ENCODE assay signal across 9 mouse cellular contexts in the genomic region with DNA sequence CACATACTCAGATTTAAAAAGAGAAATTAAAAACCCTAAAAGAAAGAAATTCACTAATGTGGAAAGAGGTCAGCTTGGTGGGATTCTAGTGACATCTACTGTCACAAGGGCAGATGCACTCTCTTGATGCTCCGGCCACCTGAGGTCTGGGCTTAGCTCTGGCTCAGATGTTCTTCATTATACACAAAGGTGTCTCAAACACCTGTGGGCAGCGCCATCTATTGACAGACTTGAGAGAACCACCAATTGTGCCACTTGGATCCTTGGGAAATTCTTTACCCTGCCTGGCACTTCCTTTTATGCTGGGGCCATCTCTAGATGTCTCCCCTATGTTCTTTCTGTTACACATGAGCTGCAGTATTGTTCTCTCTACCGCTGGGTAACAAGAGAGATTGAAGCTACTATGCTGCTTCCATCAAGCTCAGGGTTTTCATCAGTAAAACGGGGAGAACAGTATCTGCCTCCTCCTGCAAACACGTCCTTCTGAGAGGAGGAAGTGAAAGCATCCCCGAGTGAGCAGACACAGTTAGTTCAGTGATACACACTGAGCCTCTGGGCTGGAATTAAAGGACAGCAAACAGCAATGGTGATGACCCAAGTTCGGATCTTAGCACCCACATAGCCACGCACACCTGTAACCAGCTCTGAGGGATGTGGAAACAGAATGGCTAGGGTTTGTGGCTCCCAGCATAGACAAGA. TPM values are rescaled to one million over a fixed set of nuclear protein-coding genes. Genes with fewer than 3 reads are reported as not detected.
DNase-seq lines count a peak whose midpoint lies in the region; ATAC-seq and TF ChIP-seq lines count a peak whose summit lies in the region.
"Had no signal": no experiment of that assay in that cellular context is flagged by ENCODE, and none has a peak within 500 bp of the region (broad histone marks: within the 10 kb centered on the region; RNA-seq: fewer than 3 reads in every experiment).

No protein-coding gene starts in this region.

- 63% methylated on average over 8 of the region's 8 CpGs for WGBS in intestine, postnatal 0 days
- WGBS in intestine, embryonic 16.5 days: 67% methylated on average over 8 of the region's 8 CpGs
- WGBS in liver, embryonic 14.5 days (ENCODE audit: insufficient replicate concordance): 42% methylated on average over 8 of the region's 8 CpGs
- WGBS in stomach, postnatal 0 days: 61% methylated on average over 8 of the region's 8 CpGs
- WGBS in midbrain, embryonic 13.5 days: 68% methylated on average over 8 of the region's 8 CpGs

- in situ Hi-C loops in ES-E14 (cut with MboI; ENCODE audit: low sequenced_read_pairs in 2 of 2, unreplicated experiment in 2 of 2): loop anchor here (10.0 to 25.0 kb wide), 3 partner anchors 272 to 597 kb away; no protein-coding TSS in a partner anchor

- TF ChIP-seq CTCF in intestine, postnatal 0 days (IDR thresholded peaks at IDR 0.05; ENCODE audit: low read depth): peak; percentile 72
- TF ChIP-seq CTCF in liver, embryonic 14.5 days (IDR thresholded peaks at IDR 0.05; ENCODE audit: low read depth): peak; percentile 38; the same call in 1 of the 2 replicates
- peak; percentile 67 for TF ChIP-seq CTCF in stomach, postnatal 0 days (IDR thresholded peaks at IDR 0.05; ENCODE audit: low read depth)

- no peaks in the 10 kb centered on the region for H3K27me3 ChIP-seq in intestine, postnatal 0 days (replicated peaks; ENCODE audit: control insufficient read depth, insufficient read depth, low read length)
- H3K27me3 ChIP-seq in intestine, embryonic 16.5 days (replicated peaks; ENCODE audit: control insufficient read depth, insufficient read depth, low read length): no peaks in the 10 kb centered on the region
- no peaks in the 10 kb centered on the region for H3K27me3 ChIP-seq in liver, embryonic 14.5 days (ENCODE audit: control insufficient read depth, insufficient read depth, low read length)
- no peaks in the 10 kb centered on the region for H3K27me3 ChIP-seq in stomach, postnatal 0 days (ENCODE audit: control insufficient read depth, insufficient read depth, low read length)
- H3K27me3 ChIP-seq in midbrain, embryonic 13.5 days: no peaks in the 10 kb centered on the region
- H3K27me3 ChIP-seq: embryonic facial prominence, embryonic 13.5 days had no signal

- no peaks in the 10 kb centered on the region for H3K4me1 ChIP-seq in intestine, postnatal 0 days (replicated peaks; ENCODE audit: control insufficient read depth, insufficient read depth, low read length)
- H3K4me1 ChIP-seq in intestine, embryonic 16.5 days (ENCODE audit: control insufficient read depth, insufficient read depth, low read length): no peaks in the 10 kb centered on the region
- peaks cover 0 to 2% of the 10 kb centered on the region in 2 experiments; a peak in 1 of 4 replicates for H3K4me1 ChIP-seq in ES-E14 (ENCODE audit: control insufficient read depth in 2 of 2, insufficient read depth in 2 of 2, low read length in 2 of 2, poor library complexity in 1 of 2)
- H3K4me1 ChIP-seq in liver, embryonic 14.5 days (replicated peaks; ENCODE audit: control insufficient read depth in 2 of 2, insufficient read depth in 2 of 2, low read length in 1 of 2): no peaks in the 10 kb centered on the region
- no peaks in the 10 kb centered on the region for H3K4me1 ChIP-seq in stomach, postnatal 0 days (replicated peaks; ENCODE audit: control insufficient read depth, insufficient read depth)
- H3K4me1 ChIP-seq in midbrain, embryonic 13.5 days (replicated peaks): no peaks in the 10 kb centered on the region
- H3K4me1 ChIP-seq: embryonic facial prominence, embryonic 13.5 days had no signal

- no peak overlapping the region for H3K27ac ChIP-seq in intestine, postnatal 0 days (ENCODE audit: low read depth, low read length)
- no peak overlapping the region for H3K27ac ChIP-seq in intestine, embryonic 16.5 days (ENCODE audit: low read length)
- no peak overlapping the region for H3K27ac ChIP-seq in ES-E14 (ENCODE audit: insufficient read depth, low read depth, low read length, poor library complexity, severe bottlenecking)
- no peak overlapping the region for H3K27ac ChIP-seq in liver, embryonic 14.5 days
- H3K27ac ChIP-seq in stomach, postnatal 0 days (replicated peaks): no peak overlapping the region
- no peak overlapping the region for H3K27ac ChIP-seq in midbrain, embryonic 13.5 days
- H3K27ac ChIP-seq: embryonic facial prominence, embryonic 13.5 days had no signal

- no peak overlapping the region for H3K4me2 ChIP-seq in intestine, postnatal 0 days (replicated peaks; ENCODE audit: low read depth)
- H3K4me2 ChIP-seq in intestine, embryonic 16.5 days (ENCODE audit: low read depth, low read length): no peak overlapping the region
- no peak overlapping the region for H3K4me2 ChIP-seq in liver, embryonic 14.5 days (ENCODE audit: low read depth)
- H3K4me2 ChIP-seq in stomach, postnatal 0 days (replicated peaks; ENCODE audit: low read depth): no peak overlapping the region
- H3K4me2 ChIP-seq in midbrain, embryonic 13.5 days (replicated peaks): no peak overlapping the region
- H3K4me2 ChIP-seq: embryonic facial prominence, embryonic 13.5 days had no signal

- no peak for ATAC-seq in intestine, postnatal 0 days
- ATAC-seq in intestine, embryonic 16.5 days: no peak
- no peak for ATAC-seq in liver, embryonic 14.5 days (ENCODE audit: insufficient read depth)
- ATAC-seq in stomach, postnatal 0 days (ENCODE audit: low FRiP score, low TSS enrichment): no peak
- ATAC-seq in midbrain, embryonic 13.5 days: no peak

- no peaks in the 10 kb centered on the region for H3K36me3 ChIP-seq in intestine, postnatal 0 days (ENCODE audit: control insufficient read depth, insufficient read depth)
- no peaks in the 10 kb centered on the region for H3K36me3 ChIP-seq in intestine, embryonic 16.5 days (ENCODE audit: control insufficient read depth, insufficient read depth, low read length)
- H3K36me3 ChIP-seq in ES-E14 (ENCODE audit: control insufficient read depth, insufficient read depth, low read length, poor library complexity, severe bottlenecking): no peaks in the 10 kb centered on the region
- H3K36me3 ChIP-seq in liver, embryonic 14.5 days (replicated peaks; ENCODE audit: control insufficient read depth, insufficient read depth, low read depth): no peaks in the 10 kb centered on the region
- no peaks in the 10 kb centered on the region for H3K36me3 ChIP-seq in stomach, postnatal 0 days (ENCODE audit: control insufficient read depth, insufficient read depth, low read length)
- peaks cover 92% of the 10 kb centered on the region for H3K36me3 ChIP-seq in midbrain, embryonic 13.5 days
- H3K36me3 ChIP-seq: embryonic facial prominence, embryonic 13.5 days had no signal

- no peak for TF ChIP-seq EP300 in liver, embryonic 14.5 days (IDR thresholded peaks at IDR 0.05; ENCODE audit: low read depth)
- no peak for TF ChIP-seq EP300 in stomach, postnatal 0 days (optimal IDR thresholded peaks at IDR 0.05)

- H3K9ac ChIP-seq in intestine, postnatal 0 days (ENCODE audit: low read depth, low read length): no peak overlapping the region
- no peak overlapping the region for H3K9ac ChIP-seq in intestine, embryonic 16.5 days (ENCODE audit: low read depth, low read length)
- no peak overlapping the region for H3K9ac ChIP-seq in ES-E14 (ENCODE audit: insufficient read depth, low read depth, low read length, poor library complexity, severe bottlenecking)
- no peak overlapping the region for H3K9ac ChIP-seq in liver, embryonic 14.5 days (replicated peaks)
- no peak overlapping the region for H3K9ac ChIP-seq in stomach, postnatal 0 days (ENCODE audit: low read length)
- no peak overlapping the region for H3K9ac ChIP-seq in midbrain, embryonic 13.5 days (replicated peaks)
- H3K9ac ChIP-seq: embryonic facial prominence, embryonic 13.5 days had no signal

- no peak overlapping the region for H3K4me3 ChIP-seq in intestine, postnatal 0 days (ENCODE audit: low read depth, low read length)
- H3K4me3 ChIP-seq in intestine, embryonic 16.5 days (ENCODE audit: low read length): no peak overlapping the region
- no peak overlapping the region for H3K4me3 ChIP-seq in ES-E14 (ENCODE audit: insufficient read depth in 1 of 2, low read depth in 1 of 2, low read length in 2 of 2, poor library complexity in 1 of 2, severe bottlenecking in 1 of 2)
- H3K4me3 ChIP-seq in liver, embryonic 14.5 days (ENCODE audit: insufficient read depth in 1 of 2, low read depth in 2 of 2, low read length in 2 of 2): no peak overlapping the region
- no peak overlapping the region for H3K4me3 ChIP-seq in stomach, postnatal 0 days (ENCODE audit: low read depth, low read length)
- H3K4me3 ChIP-seq in midbrain, embryonic 13.5 days (replicated peaks): no peak overlapping the region
- H3K4me3 ChIP-seq: embryonic facial prominence, embryonic 13.5 days had no signal

- no peaks in the 10 kb centered on the region for H3K9me3 ChIP-seq in intestine, postnatal 0 days (ENCODE audit: control insufficient read depth)
- H3K9me3 ChIP-seq in intestine, embryonic 16.5 days (ENCODE audit: control insufficient read depth, low read length): no peaks in the 10 kb centered on the region
- no peaks in the 10 kb centered on the region for H3K9me3 ChIP-seq in ES-E14 (ENCODE audit: control insufficient read depth, insufficient read depth, low read depth, low read length)
- H3K9me3 ChIP-seq in liver, embryonic 14.5 days (ENCODE audit: control insufficient read depth, low read length): no peaks in the 10 kb centered on the region
- no peaks in the 10 kb centered on the region for H3K9me3 ChIP-seq in stomach, postnatal 0 days (ENCODE audit: control insufficient read depth, low read length)
- H3K9me3 ChIP-seq in midbrain, embryonic 13.5 days: no peaks in the 10 kb centered on the region
- H3K9me3 ChIP-seq: embryonic facial prominence, embryonic 13.5 days had no signal

- DNase-seq in ES-E14 (ENCODE audit: low read depth, low spot score): peak; percentile 49
- DNase-seq in cerebellum, adult 9-10 months: peak; percentile 32
- DNase-seq in liver, embryonic 14.5 days (ENCODE audit: low read depth in 3 of 3, low spot score in 3 of 3): peak in 1 of 3 experiments; percentile 7
- DNase-seq in stomach, postnatal 0 days (ENCODE audit: low spot score): peak; percentile 25
- DNase-seq in testis, postnatal 14 days (ENCODE audit: low spot score): no peak

RNA-seq across cellular contexts. Expression of gene Aldh1l2, which starts 24.8 kb away (rescaled TPM):
- 0.59 and 0.60 TPM in 2 replicates for polyA plus RNA-seq in intestine, postnatal 0 days (2015; fragmentation: Nextera tagmentation; extraction: Ambion mirVana)
- 1.6 TPM in 2 replicates for polyA plus RNA-seq in intestine, embryonic 16.5 days (2015; fragmentation: Nextera tagmentation; extraction: Ambion mirVana)
- total RNA-seq in ES-E14 (2012; rRNA removed): 2.0 and 3.4 TPM in 2 replicates
- 0.10 and 0.16 TPM in 2 replicates for polyA plus RNA-seq in liver, embryonic 14.5 days (2012; rRNA removed)
- 0.06 TPM in 1 of 2 replicates, not detected in the other for polyA plus RNA-seq in liver, embryonic 14.5 days (2014; fragmentation: Nextera tagmentation; extraction: Ambion mirVana)
- polyA plus RNA-seq in stomach, postnatal 0 days (2015; fragmentation: Nextera tagmentation; extraction: Ambion mirVana): 0.88 and 1.2 TPM in 2 replicates
- 15.3 and 15.9 TPM in 2 replicates for polyA plus RNA-seq in midbrain, embryonic 13.5 days (2015; fragmentation: Nextera tagmentation; extraction: Ambion mirVana)

RNA-seq across cellular contexts. Expression of gene Washc4, which starts 34.4 kb away (rescaled TPM):
- 32.3 and 38.6 TPM in 2 replicates for polyA plus RNA-seq in intestine, postnatal 0 days (2015; fragmentation: Nextera tagmentation; extraction: Ambion mirVana)
- 43.6 and 46.8 TPM in 2 replicates for polyA plus RNA-seq in intestine, embryonic 16.5 days (2015; fragmentation: Nextera tagmentation; extraction: Ambion mirVana)
- 33.9 and 38.2 TPM in 2 replicates for total RNA-seq in ES-E14 (2012; rRNA removed)
- 1.8 and 2.7 TPM in 2 replicates for polyA plus RNA-seq in liver, embryonic 14.5 days (2012; rRNA removed)
- 9.6 TPM in 2 replicates for polyA plus RNA-seq in liver, embryonic 14.5 days (2014; fragmentation: Nextera tagmentation; extraction: Ambion mirVana)
- polyA plus RNA-seq in stomach, postnatal 0 days (2015; fragmentation: Nextera tagmentation; extraction: Ambion mirVana): 16.6 and 18.7 TPM in 2 replicates
- 33.3 and 37.5 TPM in 2 replicates for polyA plus RNA-seq in midbrain, embryonic 13.5 days (2015; fragmentation: Nextera tagmentation; extraction: Ambion mirVana)
